Mouse (Mus musculus): ENCODE measurements around the gene Lce1j.

- TF ChIP-seq CTCF (IDR thresholded peaks at IDR 0.05; ENCODE audit: low read depth, low read length) (no peak), POLR2A (IDR thresholded peaks at IDR 0.05; ENCODE audit: borderline replicate concordance, low read depth, low read length) (no peak)
Observed at GRCm38 (mm10) chr3:92827108-92827507, 36.8 kb upstream of the Lce1j start, which contains the start of gene Kprp.
